Mouse (Mus musculus): ENCODE measurements around the gene Gm45140.
"Not testable (repeated sequence)": the region's sequence is repeated elsewhere in the genome, so short reads cannot be mapped to it uniquely, and the experiment has no call there.

Gene Gm45140

GRCm38 (mm10) chr6:87776663-87777062, 58.9 kb downstream of the Gm45140 start:
- no peak for DNase-seq (ENCODE audit: low read depth, low spot score)

GRCm38 (mm10) chr6:87775588-87776245, 59.9 kb downstream of the Gm45140 start:
- no peak for DNase-seq (ENCODE audit: low read depth, low spot score)

- DNase-seq (ENCODE audit: low read depth, low spot score): no peak
These were observed 60.7 kb downstream of the Gm45140 start for GRCm38 (mm10) chr6:87774909-87775308.

- no peak for DNase-seq (ENCODE audit: low read depth, low spot score)
These were observed 61.1 kb downstream of the Gm45140 start for GRCm38 (mm10) chr6:87774466-87774865.

GRCm38 (mm10) chr6:87770626-87771025, 65.0 kb downstream of the Gm45140 start:
- no peak for DNase-seq (ENCODE audit: low read depth, low spot score)

- DNase-seq (ENCODE audit: low read depth, low spot score): not testable (repeated sequence)
These were observed 71.3 kb downstream of the Gm45140 start for GRCm38 (mm10) chr6:87764296-87764695.

- peak; percentile 49 for DNase-seq (ENCODE audit: low read depth, low spot score)
These were observed 72.0 kb downstream of the Gm45140 start for GRCm38 (mm10) chr6:87763376-87764280.

- no peak for DNase-seq (ENCODE audit: low read depth, low spot score)
These were observed 73.4 kb downstream of the Gm45140 start for GRCm38 (mm10) chr6:87762161-87762560.

GRCm38 (mm10) chr6:87759850-87760249, 75.7 kb downstream of the Gm45140 start:
- no peak for DNase-seq (ENCODE audit: low read depth, low spot score)

GRCm38 (mm10) chr6:87759404-87759803, 76.2 kb downstream of the Gm45140 start:
- no peak for DNase-seq (ENCODE audit: low read depth, low spot score)

- no peak for DNase-seq (ENCODE audit: low read depth, low spot score)
These were observed 78.7 kb downstream of the Gm45140 start for GRCm38 (mm10) chr6:87756896-87757295.

- DNase-seq (ENCODE audit: low read depth, low spot score): no peak
These were observed 80.4 kb downstream of the Gm45140 start for GRCm38 (mm10) chr6:87755196-87755595.

- DNase-seq (ENCODE audit: low read depth, low spot score): no peak
These were observed 84.0 kb downstream of the Gm45140 start for GRCm38 (mm10) chr6:87751574-87751973.

- no peak for DNase-seq (ENCODE audit: low read depth, low spot score)
These were observed 85.2 kb downstream of the Gm45140 start for GRCm38 (mm10) chr6:87750184-87750910.

GRCm38 (mm10) chr6:87748531-87748930, 87.1 kb downstream of the Gm45140 start:
- no peak for DNase-seq (ENCODE audit: low read depth, low spot score)

- DNase-seq (ENCODE audit: low read depth, low spot score): no peak
These were observed 87.5 kb downstream of the Gm45140 start for GRCm38 (mm10) chr6:87748078-87748477.

GRCm38 (mm10) chr6:87746849-87747248, 88.7 kb downstream of the Gm45140 start:
- peak; percentile 78 for DNase-seq (ENCODE audit: low read depth, low spot score)

GRCm38 (mm10) chr6:87746059-87746458, 89.5 kb downstream of the Gm45140 start:
- peak; percentile 46 for DNase-seq (ENCODE audit: low read depth, low spot score)

- no peak for DNase-seq (ENCODE audit: low read depth, low spot score)
These were observed 90.3 kb downstream of the Gm45140 start for GRCm38 (mm10) chr6:87745301-87745700.

GRCm38 (mm10) chr6:87744632-87745031, 91.0 kb downstream of the Gm45140 start:
- no peak for DNase-seq (ENCODE audit: low read depth, low spot score)

GRCm38 (mm10) chr6:87743281-87743680, 92.3 kb downstream of the Gm45140 start:
- peak; percentile 75 for DNase-seq (ENCODE audit: low read depth, low spot score)

GRCm38 (mm10) chr6:87742804-87743203, 92.8 kb downstream of the Gm45140 start:
- DNase-seq (ENCODE audit: low read depth, low spot score): peak; percentile 38

All from skeletal muscle tissue, adult 2 months (tissue).